Mouse (Mus musculus) brain, adult 2 months (tissue): ENCODE data around the gene Nkx1-2.

Experiments
- DNase-seq: peaks from one replicate; pipeline ENCODE4 v3.0.0; 2011; ENCODE audit warnings: low read depth, low spot score

The Nkx1-2 gene

DNA sequence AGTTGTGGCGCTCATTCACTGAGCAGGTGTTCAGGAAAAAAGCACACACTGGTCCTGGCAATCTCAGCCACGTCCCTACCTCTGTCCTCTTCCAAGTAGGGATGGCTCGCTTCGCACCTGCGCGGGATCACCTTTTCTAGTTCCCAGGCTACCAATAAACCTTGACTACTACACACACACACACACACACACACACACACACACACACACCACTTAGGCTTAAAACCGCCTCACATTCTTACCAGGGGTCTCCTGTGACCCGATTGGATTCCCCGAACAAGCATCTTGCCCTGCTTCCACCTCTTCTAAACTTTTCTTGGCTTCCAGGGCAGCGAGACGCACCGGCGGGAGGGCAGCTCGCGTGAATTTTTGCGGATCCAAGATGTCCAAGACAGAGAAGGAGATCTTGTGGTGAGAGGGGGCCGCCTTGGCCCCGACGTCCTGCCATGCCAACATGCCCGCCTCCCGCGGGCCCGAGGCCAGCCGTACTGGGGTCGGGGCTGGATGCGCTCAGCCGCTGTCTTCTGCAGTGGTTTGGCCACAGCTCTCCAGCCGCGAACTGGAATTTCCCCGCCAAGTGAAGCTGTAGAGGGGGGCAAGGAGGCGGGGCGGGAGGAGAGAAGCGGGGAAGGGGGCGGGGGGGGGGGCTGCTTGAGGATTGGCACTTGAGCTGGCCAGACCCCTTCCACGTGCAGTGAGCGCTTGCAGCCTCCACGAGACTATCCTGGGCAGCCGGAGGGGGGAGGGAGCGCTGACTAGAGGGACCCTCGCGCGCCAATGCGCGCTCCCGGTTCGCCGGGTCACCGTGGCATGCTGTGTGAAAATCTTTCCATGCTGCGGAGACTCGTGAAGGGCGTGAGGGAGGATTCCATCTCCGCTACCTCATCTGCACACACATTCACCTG, at the start of gene Nkx1-2:
Gene Nkx1-2 (minus strand): TSS at position 567 of the 905 bp plus-strand sequence.
- DNase-seq, result no peak

DNA sequence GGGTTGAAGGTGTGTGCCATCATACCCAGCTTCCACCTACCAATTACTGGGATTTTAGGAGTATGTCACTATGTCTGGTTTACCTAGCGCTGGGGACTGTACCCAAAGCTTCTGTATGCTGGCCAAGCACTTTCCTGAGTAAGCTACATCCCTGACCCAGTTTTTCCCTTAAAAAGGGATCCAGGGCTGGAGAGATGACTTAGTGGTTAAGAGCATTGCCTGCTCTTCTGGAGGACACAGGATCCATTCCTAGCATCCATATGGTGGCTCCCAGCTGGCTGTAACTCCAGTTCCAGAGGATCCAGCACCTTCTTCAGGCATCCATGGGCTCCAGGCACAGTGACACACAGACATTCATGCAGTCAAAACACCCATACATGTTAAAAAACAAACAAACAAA, 47.1 kb upstream of the Nkx1-2 start:
- DNase-seq, result peak; percentile 55

DNA sequence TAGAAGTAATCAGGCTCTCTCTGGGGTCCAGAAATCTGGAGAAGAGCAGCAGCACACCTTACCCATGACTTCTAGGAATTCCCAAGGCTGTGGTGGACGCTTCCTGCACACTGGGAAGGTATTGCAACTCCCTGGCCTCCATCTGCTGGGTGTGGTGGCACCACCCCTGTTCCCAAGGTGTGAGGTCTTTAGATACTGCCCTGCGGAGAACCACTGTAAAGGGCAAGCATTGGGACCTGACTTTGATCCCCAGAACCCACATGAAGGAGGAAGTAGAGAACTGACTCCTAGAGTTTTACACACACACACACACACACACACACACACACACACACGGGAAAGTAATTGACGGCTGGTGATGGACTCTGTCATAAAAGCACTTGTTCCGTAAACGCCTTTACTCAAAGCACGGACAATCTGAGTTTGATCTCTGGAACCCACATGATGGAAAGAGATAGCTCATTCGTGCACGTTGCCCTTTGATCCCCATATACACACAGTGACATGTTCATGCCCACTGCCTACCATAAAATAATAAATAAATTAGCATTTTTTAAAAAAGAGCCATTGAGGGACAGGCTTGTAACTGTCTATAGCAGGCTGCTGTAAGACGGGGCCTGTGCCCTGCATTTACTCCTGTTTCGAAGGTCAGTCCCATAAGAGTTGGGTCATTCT, 45.3 kb upstream of the Nkx1-2 start:
- DNase-seq, result no peak

DNA sequence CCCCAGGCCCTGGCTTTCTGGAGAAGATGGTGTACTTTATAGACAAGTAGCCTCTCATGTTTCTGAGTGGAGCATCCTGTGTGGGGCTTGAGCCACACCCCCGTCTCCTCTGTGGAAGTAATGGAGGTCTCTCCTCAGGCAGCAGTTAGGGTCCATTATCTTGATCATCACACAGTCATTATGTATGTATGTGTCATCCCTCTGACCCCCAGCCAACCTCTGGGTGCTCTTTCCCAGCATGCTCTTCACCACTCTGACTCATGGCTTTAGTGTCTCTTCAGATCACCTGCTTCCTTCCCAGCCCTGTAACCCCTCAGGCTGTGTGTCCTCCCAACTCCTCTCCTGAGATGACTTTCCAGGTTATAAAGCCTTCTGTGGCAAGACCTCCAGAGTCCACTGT, 42.2 kb upstream of the Nkx1-2 start:
- no peak for DNase-seq

DNA sequence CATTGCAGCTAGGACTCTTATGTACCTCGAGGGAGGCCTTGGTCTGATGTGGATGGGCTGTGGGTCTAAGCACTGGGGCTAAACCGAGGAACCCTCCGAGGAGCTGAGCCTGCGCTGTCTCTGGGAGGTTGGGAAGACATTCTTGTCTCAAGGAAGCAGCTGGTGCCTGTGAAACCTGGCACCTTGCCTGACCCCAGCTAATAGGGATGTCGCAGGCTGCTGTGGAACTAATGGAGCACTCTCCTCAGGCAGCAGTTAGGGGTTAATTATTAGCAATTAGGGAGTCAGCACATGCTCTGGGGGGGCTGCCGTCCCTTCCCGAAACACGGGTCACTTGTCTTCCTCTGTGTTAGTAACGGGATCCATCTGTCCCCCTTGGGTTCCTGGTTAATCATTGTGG, 41.5 kb upstream of the Nkx1-2 start:
- DNase-seq, result peak; percentile 29

DNA sequence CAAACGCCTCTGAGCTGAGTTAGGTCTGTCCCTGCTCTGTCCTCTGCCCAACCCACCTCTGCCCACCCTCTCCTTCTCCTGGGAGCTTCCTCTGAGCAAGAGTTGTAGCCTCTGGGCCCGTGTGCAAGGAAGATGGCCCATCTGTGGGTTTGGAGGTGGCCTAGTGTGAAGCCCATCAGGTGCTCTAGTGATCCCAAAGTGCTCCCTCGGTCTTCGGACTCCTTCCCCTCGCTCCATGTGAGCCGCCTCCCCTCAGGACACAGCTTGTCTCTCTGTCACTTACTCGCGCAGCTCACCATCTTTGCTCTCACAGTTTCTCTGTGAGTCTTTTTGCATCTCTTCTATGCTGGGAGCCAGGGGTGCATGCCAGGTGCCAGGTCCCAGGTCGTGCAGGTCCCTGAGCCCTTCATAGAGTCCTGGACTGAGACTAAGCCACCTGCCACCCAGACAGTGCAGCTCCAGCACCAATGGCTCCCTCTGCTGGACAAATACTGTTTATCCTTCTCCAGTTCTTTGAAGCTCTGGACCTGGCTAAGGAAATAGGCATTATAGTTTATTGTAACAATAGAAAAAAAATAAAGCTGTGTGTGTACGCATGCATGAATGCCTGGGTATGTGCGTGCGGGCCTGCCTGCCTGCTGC, 39.1 kb upstream of the Nkx1-2 start:
- peak; percentile 83 for DNase-seq

DNA sequence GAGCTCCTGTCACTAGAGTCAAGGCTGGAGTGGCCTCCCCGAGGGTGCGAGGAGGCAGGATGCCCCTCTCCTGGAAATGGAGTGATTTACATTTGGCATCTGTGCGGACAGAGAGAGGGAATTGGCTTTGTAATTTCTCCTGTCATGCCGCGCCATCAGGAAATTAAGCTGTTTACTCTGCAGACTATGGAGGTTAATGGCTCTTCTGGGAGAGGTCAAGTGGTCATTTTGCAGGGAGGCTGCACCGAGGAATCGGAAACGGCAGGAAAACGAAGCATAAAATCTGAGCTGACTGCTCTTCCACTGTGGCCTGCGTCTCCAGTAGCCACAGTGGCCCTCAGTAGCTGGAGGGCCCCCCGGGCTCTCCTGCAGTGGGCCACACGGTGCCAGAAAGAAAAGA, 37.9 kb upstream of the Nkx1-2 start:
- DNase-seq, result no peak

DNA sequence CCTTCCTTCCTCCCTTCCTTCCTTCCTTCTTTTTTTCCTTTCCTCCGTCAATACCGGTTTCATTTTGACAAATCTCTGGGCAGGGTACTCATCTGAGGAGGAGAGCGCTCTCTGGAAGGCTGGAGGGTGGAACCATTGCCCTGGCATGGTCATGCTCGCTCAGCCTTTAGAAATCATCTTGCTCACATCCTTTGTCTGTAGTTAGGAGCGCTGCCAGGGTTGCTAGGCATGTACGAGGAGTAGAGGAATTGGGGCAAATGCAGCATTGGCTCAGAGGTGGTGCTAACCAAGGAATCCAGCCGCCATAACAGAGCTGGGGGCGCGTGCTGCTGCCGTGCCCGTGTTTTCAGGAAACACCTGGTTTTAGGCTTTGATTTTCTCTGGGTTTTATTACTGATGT, 31.9 kb upstream of the Nkx1-2 start:
- DNase-seq, result peak; percentile 69

DNA sequence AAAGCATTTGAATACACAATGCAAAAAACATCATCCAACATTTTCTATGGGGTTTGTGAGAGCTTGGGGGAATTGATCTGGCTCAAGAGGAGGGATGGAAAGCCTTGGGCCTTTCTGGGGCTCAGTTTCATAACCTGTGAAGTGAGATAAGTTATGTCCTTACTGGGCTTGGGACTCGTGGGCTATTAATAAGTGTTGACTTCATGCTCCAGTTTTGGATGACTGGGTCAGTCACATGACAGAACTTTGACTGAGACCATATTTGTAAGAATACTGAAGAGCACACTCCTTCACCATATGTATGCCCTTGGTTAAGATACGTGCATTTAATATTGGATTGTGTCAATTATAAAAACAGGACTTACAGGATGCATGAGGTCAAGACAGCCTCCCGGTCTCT, 28.0 kb upstream of the Nkx1-2 start:
- DNase-seq, result no peak

DNA sequence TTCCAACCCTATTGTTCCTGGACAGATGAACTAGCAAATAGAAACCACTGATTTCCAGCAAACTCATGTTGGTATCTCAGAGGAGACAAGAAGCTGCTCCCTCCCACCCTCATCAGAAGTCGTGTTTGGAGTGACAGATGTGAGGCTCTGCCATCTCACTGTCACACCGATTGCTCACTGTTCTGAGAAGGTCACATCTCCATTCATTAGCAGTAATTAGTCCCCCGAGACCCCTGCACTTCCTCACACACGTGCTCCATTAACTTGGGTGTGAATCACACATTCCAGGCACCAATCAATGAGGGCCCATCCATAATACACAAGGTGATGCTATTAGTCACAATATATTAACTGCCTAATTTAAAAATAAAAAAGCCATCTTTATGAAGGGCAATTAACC, 26.7 kb upstream of the Nkx1-2 start:
- DNase-seq, result no peak

DNA sequence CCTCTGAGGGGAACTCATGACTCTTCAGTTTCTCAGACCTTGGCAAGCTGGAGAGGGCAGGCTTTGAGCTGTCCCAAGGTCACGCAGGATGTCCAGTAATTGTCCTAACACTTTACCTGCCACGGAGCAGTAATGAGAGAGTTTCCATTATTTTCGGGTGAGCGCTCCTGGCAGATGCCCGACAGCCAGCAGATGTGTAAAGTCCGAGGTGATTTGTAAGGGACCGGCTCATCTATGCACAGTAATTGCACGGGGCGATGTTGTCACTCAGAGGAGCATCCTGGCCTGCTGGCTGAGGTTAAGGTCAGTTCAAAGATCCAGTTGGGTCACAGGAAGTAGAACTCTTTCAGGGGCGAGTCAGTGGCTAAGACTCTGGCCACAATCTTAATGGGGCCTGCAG, 24.7 kb upstream of the Nkx1-2 start:
- DNase-seq, result no peak

DNA sequence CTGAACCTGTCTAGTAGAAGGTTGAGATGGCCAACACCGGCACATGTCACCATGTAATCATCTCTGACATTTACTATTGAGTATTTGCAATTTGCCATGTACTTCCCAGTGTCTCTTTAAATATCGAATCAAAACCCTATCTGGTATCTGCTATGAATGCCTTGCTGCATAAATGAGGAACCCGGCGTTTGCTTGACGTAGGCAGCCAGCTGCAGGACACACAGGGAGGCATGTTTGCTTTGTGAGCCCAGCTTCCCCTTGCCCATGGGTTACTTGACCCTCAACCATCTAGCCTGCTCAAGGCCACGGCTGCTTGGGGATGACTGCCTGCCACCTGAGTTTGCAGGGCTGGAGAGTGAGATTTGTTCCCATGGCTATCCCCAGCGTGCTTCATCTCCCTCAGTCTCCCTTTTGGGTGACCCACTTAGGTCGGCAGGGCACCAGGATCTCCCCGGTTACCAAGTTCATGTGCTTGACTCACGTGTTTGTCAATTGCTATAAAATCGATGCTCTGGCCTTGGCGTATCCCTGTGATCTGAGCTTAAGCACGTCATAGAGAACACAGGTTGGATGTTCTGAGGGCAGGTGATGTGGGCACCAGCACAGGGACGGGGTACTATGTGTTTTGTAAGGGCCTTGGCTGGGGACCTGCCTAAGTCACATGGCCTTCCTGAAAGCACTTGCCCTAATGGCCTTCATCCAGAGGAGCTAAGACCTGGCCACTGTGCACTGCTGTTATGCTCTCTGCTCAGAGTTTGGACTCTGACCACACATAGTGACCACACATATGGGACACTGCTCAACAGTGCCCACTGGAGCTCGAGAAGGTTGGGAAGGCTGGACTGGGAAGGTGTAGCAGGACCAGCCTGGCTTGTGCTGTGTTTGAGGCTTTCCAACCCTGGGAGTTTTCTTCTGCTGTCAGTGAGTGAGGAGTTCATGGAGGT, 20.8 kb upstream of the Nkx1-2 start:
- DNase-seq, result no peak

DNA sequence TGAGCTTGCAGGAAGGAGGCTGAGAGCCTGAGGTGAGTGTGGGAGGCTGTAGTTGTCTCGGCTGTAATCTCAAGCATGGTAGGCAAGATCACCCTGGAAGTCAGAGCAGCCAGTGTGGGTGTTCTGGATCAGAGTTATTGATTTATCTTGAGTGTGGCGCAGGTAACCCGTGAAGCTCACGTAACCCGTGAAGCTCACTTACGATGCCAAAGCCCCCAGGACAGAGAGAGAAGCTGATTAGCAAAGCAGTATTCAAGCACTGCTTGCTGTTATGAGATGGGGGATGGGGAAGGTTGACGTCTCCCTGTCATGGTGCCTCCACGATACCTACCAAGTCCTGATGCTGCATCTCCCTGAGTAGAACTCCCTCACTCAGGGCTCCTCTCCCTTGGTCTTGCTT, 20.1 kb upstream of the Nkx1-2 start:
- peak; percentile 12 for DNase-seq

DNA sequence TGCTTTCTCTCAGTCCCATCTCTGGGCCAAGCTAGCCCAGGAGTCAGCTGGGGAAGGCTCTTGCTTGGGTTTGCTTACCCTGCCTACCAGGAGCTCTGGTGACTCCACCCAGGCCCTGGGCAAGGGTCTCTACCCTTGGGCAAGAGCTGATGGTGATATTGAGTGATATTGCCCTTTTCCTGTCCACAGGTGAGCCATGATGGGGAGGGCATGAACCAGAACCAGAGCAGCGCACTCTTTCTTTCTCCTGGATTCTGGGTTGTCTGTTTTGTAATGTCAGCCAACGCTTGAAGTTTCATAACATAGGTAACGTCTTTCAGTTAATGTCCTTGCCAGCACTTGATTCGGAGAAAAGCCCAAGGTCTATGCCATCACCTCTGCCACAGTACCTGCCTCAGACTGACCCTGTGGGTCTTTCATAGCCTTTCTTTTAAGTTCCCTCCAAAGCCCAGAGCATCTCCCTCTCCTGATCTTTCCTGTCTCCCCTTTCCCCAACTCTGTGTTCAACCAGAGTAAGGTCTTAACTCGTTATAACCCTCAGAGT, 17.7 kb upstream of the Nkx1-2 start:
- no peak for DNase-seq

DNA sequence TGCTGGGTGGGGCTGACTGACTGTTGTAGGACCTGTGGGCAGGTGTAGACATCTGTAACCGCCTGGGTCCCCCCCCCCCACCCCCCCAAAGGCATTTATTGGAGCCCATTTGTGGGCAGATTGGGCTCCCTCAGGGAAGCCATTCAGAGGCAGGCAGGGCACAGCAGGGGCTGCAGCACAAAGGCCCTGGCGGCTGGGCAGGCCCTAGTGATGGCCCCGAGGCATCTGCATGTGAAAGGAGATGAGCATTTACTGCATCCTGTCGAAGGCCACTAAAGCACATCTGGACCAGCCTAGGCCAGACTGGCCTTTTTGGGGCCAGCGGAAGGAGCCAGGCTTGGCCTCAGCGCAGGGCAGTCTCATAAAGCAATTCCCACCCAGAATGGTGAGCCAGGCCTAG, 17.0 kb upstream of the Nkx1-2 start:
- DNase-seq, result no peak

DNA sequence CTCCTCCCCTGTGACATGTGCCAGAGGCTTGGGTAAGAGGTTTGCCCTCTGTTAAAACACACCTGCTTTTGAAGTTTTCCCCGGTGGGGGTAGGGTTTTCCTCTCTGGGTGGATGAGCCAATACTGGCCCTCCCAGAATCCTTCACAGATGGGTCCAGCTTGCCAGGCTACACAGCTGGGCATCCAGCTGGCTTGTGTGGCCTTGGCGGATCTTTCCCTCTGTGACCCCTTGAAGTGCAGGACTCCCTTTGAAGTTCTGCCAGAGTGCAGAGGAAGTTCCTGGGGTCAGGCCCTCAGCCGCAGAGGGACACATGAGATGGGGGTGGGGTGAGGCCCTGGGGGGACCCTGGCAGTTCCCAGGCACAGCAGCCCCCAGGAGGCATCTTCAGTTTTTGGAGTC, 15.9 kb upstream of the Nkx1-2 start:
- no peak for DNase-seq

DNA sequence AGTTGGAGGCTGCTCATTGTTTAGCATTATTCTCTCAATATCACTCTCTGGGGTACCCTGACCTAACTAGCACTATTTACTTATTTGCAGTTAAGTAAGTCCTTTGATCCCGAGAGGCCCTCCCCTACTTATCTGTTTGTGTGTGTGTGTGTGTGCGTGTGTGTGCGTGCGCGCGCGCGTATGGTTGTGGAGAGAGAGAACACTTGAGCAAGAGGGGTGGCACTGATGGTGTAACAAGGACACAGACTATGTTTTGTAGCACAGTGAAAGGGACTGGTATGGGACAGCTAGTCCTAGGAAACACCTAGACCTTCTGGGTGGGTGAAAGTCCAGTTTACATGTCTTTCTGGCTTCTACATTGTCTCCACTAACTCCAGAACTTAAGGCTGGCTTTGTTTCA, 12.1 kb upstream of the Nkx1-2 start:
- no peak for DNase-seq

DNA sequence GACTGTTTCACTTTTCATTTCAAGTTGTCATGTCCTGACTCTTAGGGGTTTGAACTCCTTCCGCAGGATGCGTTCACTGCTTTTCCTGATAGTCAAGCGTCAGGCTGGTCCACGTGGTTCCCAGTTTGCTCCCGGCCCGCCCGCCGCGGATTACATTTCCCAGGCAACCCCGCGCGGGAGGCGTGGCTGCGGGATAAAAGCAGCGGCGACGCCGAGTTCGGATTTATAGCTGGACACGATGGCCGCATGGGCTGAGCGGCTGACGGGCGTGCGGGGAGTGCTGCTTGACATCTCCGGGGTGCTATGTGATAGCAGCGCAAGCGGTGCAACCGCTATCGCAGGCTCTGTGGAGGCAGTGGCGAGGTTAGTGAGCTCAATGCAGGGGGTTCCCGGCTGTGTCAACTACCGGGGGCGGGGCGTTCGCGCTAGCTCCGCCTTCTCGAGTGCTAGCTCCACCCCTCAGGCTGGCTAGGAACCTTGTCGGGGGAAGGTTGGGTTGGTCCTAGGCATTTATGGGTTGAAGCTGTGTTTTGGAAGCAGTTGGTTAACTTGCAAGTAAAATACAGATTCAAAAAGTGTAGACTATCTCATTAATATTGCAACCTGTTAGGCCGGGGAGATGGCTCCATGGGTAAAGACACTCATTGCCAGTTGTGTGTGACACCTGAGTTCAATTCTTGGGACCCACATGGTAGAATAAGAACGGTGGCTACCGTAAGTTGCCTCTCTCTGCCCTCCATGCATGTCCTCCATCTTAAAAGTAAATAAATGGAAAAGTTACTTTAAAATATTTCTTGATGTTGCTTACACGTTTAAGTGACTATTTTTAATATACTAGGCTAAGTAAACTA, 11.3 kb upstream of the Nkx1-2 start, which contains the start of gene Lhpp:
Gene Lhpp (plus strand): TSS at position 171 of the 851 bp plus-strand sequence.
- DNase-seq, result peak; percentile 77

DNA sequence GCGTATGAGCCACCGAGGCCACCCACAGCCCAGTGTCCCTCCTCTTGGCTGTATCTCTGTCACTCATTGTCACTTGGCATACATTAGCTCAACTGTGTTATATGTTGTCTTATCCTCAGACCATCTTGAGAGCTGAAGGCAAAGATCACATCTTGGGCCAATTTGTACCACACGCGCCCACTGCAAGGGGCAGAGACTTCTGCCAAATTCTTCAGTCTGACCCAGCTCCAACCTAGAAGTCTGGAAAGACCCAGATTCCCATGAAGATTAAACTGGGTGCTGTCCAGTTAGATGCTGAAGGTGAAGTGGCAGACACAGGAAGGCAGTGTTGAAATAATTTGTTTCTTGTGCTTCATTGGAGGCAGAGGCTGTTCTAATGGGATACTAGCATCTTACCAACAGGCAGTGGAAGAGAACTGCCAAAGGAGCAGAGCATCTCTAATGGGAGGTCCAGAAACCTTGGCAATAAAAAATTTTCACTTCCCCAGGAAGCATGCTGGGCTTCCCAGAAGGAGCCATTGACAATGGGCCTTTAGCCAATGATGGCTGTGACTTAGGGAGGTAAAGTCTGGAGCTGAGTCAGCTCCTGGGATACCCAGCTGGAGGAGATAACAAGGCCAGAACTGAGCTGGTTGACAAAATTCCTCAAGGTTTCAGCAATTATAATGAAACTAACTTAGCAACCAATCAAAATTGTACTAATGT, 9.0 kb upstream of the Nkx1-2 start:
- no peak for DNase-seq

DNA sequence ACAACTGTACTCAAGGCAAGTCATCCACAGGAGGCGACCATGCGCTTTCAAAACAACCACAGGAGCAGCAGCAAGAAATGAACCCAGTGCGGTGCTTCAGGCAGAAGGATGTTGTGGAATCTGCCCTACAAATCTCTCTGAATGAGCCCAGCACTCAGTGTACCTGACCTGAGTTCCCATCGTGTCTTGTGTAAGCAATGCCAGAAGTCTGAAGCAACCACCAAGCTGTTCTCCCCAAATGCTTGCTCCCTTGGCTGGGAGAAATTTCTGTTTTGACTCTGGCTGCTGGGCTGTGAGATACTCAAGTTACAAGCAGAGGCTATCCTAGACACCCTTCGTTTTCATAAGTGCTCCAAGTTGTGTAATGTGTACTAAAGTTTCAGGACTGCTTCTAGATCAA, 6.3 kb upstream of the Nkx1-2 start:
- DNase-seq, result no peak
